Mouse (Mus musculus) bone marrow, adult 2 months (tissue): ENCODE data around the gene Ruvbl2. TPM values are rescaled to one million over a fixed set of nuclear protein-coding genes. Genes with fewer than 3 reads are reported as not detected.

Experiments used
- H3K27ac ChIP-seq: fragments of 200-500 bp; 2 replicates; pipeline ENCODE4 v1.5.1; 2012; ENCODE audit warnings: low read depth, mild to moderate bottlenecking, control low read depth, inconsistent platforms, low read length; ENCODE audit not compliant: control insufficient read depth, poor library complexity, insufficient read depth
- H3K4me1 ChIP-seq: fragments of 200-500 bp; 2 replicates; pipeline ENCODE4 v1.6.1; 2011; ENCODE audit warnings: low read length; ENCODE audit not compliant: control insufficient read depth, insufficient read depth
- H3K4me3 ChIP-seq: fragments of 200-500 bp; replicated peaks from 2 replicates; pipeline ENCODE3; 2011; ENCODE audit warnings: mild to moderate bottlenecking, low read depth, low read length, control low read depth; ENCODE audit not compliant: control insufficient read depth
- CTCF ChIP-seq: fragments of 200-500 bp; IDR thresholded peaks from 2 replicates; pipeline ENCODE4 v1.5.1; 2011; ENCODE audit warnings: low read length, control low read depth; ENCODE audit not compliant: control insufficient read depth, insufficient read depth
- POLR2A ChIP-seq: fragments of 200-500 bp; IDR thresholded peaks from 2 replicates; pipeline ENCODE4 v1.6.1; 2011; ENCODE audit warnings: low read depth, mild to moderate bottlenecking, control low read depth, low read length, borderline replicate concordance; ENCODE audit not compliant: control insufficient read depth
- WGBS: fragments of 180-500 bp; shearing (Covaris S2); methylation state at CpG from one replicate; pipeline ENCODE4 v1.1.7; 2018; 5-methylcytosine and 5-hydroxymethylcytosine counted together
- polyA plus RNA-seq: library from polyadenylated mRNA; stranded (reverse); fragments of >200 nt; gene quantifications from 2 replicates; pipeline ENCODE4 v1.2.4, GENCODE M21; 2011; ENCODE audit warnings: low replicate concordance; ENCODE audit not compliant: missing spikeins, insufficient read depth, insufficient read length

Ruvbl2 gene
- polyA plus RNA-seq, 1 experiment = 61.4 TPM

GRCm38 (mm10) chr7:45386077-45386476, 51.8 kb downstream of the Ruvbl2 start:
- TF ChIP-seq CTCF (no peak), POLR2A (no peak)

GRCm38 (mm10) chr7:45376057-45376456, 61.8 kb downstream of the Ruvbl2 start:
- no peak overlapping the region for H3K4me3 ChIP-seq
- 82% methylated on average over 1 of the region's 1 CpGs for WGBS
- no peaks in the 10 kb centered on the region for H3K4me1 ChIP-seq
- no peak overlapping the region for H3K27ac ChIP-seq
- TF ChIP-seq POLR2A (no peak), CTCF (no peak)

More at GRCm38 (mm10) chr7:45386077-45386476, 51.8 kb downstream of the Ruvbl2 start:
- no peak overlapping the region for H3K4me3 ChIP-seq
- H3K27ac ChIP-seq = no peak overlapping the region
- H3K4me1 ChIP-seq = no peaks in the 10 kb centered on the region
- 90% methylated on average over 3 of the region's 3 CpGs for WGBS

GRCm38 (mm10) chr7:45374620-45375019, 63.3 kb downstream of the Ruvbl2 start:
- WGBS = 79% methylated on average over 8 of the region's 8 CpGs
- Histone ChIP-seq H3K27ac (no peak overlapping the region), H3K4me3 (no peak overlapping the region), H3K4me1 (no peaks in the 10 kb centered on the region; the same call in 1 of the 2 replicates)
- TF ChIP-seq CTCF (no peak), POLR2A (no peak)

GRCm38 (mm10) chr7:45372371-45372770, 65.5 kb downstream of the Ruvbl2 start:
- Histone ChIP-seq H3K27ac (no peak overlapping the region), H3K4me1 (no peaks in the 10 kb centered on the region; the same call in 1 of the 2 replicates), H3K4me3 (no peak overlapping the region)
- 83% methylated on average over 5 of the region's 5 CpGs for WGBS
- TF ChIP-seq CTCF (no peak), POLR2A (no peak)

Other genes starting within 250 kb of the Ruvbl2 start
- not detected in 2 replicates for gene Ccdc155, start 233.2 kb downstream of the Ruvbl2 start, polyA plus RNA-seq
- gene Dkkl1, start 225.9 kb downstream of the Ruvbl2 start, polyA plus RNA-seq = 1.5 TPM in 1 of 2 replicates, not detected in the other
- 5.0 and 10.9 TPM in 2 replicates for gene Tead2, start 222.3 kb downstream of the Ruvbl2 start, polyA plus RNA-seq
- 214 and 405 TPM in 2 replicates for gene Cd37, start 199.0 kb downstream of the Ruvbl2 start, polyA plus RNA-seq
- gene Slc6a16, start 197.0 kb downstream of the Ruvbl2 start, polyA plus RNA-seq = not detected in 2 replicates
- not detected in 2 replicates for gene Slc6a21, start 160.6 kb downstream of the Ruvbl2 start, polyA plus RNA-seq
- 2.6 and 3.9 TPM in 2 replicates for gene Trpm4, start 104.3 kb downstream of the Ruvbl2 start, polyA plus RNA-seq
- gene Hrc, start 102.8 kb downstream of the Ruvbl2 start, polyA plus RNA-seq = 1.5 and 1.7 TPM in 2 replicates
- not detected in 2 replicates for gene Ppfia3, start 71.1 kb downstream of the Ruvbl2 start, polyA plus RNA-seq
- gene Lin7b, start 67.5 kb downstream of the Ruvbl2 start, polyA plus RNA-seq = not detected in 2 replicates
- gene Snrnp70, start 42.4 kb downstream of the Ruvbl2 start, polyA plus RNA-seq = 753 and 781 TPM in 2 replicates
- gene Kcna7, start 32.4 kb downstream of the Ruvbl2 start, polyA plus RNA-seq = not detected in 2 replicates
- 1.8 TPM in 1 of 2 replicates, not detected in the other for gene Ntf5, start 24.4 kb downstream of the Ruvbl2 start, polyA plus RNA-seq
- not detected in 2 replicates for gene Lhb, start 17.3 kb downstream of the Ruvbl2 start, polyA plus RNA-seq
- 11.3 and 17.4 TPM in 2 replicates for gene Gys1, start 3.3 kb downstream of the Ruvbl2 start, polyA plus RNA-seq
- gene Ftl1, start 21.8 kb upstream of the Ruvbl2 start, polyA plus RNA-seq = 2,067 and 2,131 TPM in 2 replicates
- 71.8 and 143 TPM in 2 replicates for gene Bax, start 28.8 kb upstream of the Ruvbl2 start, polyA plus RNA-seq
- 1.3 TPM in 1 of 2 replicates, not detected in the other for gene Tulp2, start 43.8 kb upstream of the Ruvbl2 start, polyA plus RNA-seq
- not detected in 2 replicates for gene Gm45808, start 48.7 kb upstream of the Ruvbl2 start, polyA plus RNA-seq
- gene Dhdh, start 50.7 kb upstream of the Ruvbl2 start, polyA plus RNA-seq = 2.7 and 4.8 TPM in 2 replicates
- 69.3 and 71.9 TPM in 2 replicates for gene Nucb1, start 72.3 kb upstream of the Ruvbl2 start, polyA plus RNA-seq
- 356 and 801 TPM in 2 replicates for gene Ppp1r15a, start 88.2 kb upstream of the Ruvbl2 start, polyA plus RNA-seq
- gene Plekha4, start 88.2 kb upstream of the Ruvbl2 start, polyA plus RNA-seq = 2.1 and 8.9 TPM in 2 replicates
- 5.7 TPM in 1 of 2 replicates, not detected in the other for gene Hsd17b14, start 116.8 kb upstream of the Ruvbl2 start, polyA plus RNA-seq
- 35.7 and 58.4 TPM in 2 replicates for gene Bcat2, start 132.1 kb upstream of the Ruvbl2 start, polyA plus RNA-seq
- not detected in 2 replicates for gene Fgf21, start 177.4 kb upstream of the Ruvbl2 start, polyA plus RNA-seq
- gene Fut1, start 179.2 kb upstream of the Ruvbl2 start, polyA plus RNA-seq = not detected in 2 replicates
- 1.1 TPM in 1 of 2 replicates, not detected in the other for gene Izumo1, start 183.7 kb upstream of the Ruvbl2 start, polyA plus RNA-seq
- gene Rasip1, start 189.4 kb upstream of the Ruvbl2 start, polyA plus RNA-seq = 5.9 and 6.0 TPM in 2 replicates
- 1.00 TPM in 1 of 2 replicates, not detected in the other for gene Mamstr, start 201.9 kb upstream of the Ruvbl2 start, polyA plus RNA-seq
- not detected in 2 replicates for gene Fut2, start 228.3 kb upstream of the Ruvbl2 start, polyA plus RNA-seq
- not detected in 2 replicates for gene Ntn5, start 245.9 kb upstream of the Ruvbl2 start, polyA plus RNA-seq